Mouse (Mus musculus) thymus, adult 2 months (tissue): ENCODE data around the gene Map3k5. TPM values are rescaled to one million over a fixed set of nuclear protein-coding genes. Genes with fewer than 3 reads are reported as not detected.

ENCODE experiments used
- DNase-seq: peaks from one replicate; pipeline ENCODE4 v3.0.0; 2021
- H3K27ac ChIP-seq: fragments of 200-500 bp; 2 replicates; pipeline ENCODE4 v1.5.1; 2012; ENCODE audit warnings: low read length, control low read depth; ENCODE audit not compliant: control insufficient read depth, insufficient read depth
- H3K27me3 ChIP-seq: fragments of 200-500 bp; 2 replicates; pipeline ENCODE4 v1.6.1; 2012; ENCODE audit warnings: mild to moderate bottlenecking, low read length, moderate library complexity, mixed read lengths; ENCODE audit not compliant: control insufficient read depth, insufficient read depth
- H3K36me3 ChIP-seq: fragments of 200-500 bp; 2 replicates; pipeline ENCODE4 v1.6.1; 2012; ENCODE audit warnings: mild to moderate bottlenecking, low read length, moderate library complexity; ENCODE audit not compliant: control insufficient read depth, insufficient read depth
- H3K4me1 ChIP-seq: fragments of 200-500 bp; replicated peaks from 2 replicates; pipeline ENCODE4 v1.6.1; 2012; ENCODE audit warnings: low read length; ENCODE audit not compliant: control insufficient read depth, insufficient read depth
- H3K4me3 ChIP-seq: fragments of 200-500 bp; 2 replicates; pipeline ENCODE4 v1.5.1; 2012; ENCODE audit warnings: mild to moderate bottlenecking, low read length, control low read depth, moderate library complexity; ENCODE audit not compliant: control insufficient read depth, insufficient read depth
- CTCF ChIP-seq: fragments of 200-500 bp; IDR thresholded peaks from 2 replicates; pipeline ENCODE4 v1.5.1; 2012; ENCODE audit warnings: mild to moderate bottlenecking, control low read depth, low read length, moderate library complexity, borderline replicate concordance; ENCODE audit not compliant: control insufficient read depth, poor library complexity, insufficient read depth; ENCODE audit errors: extremely low read depth
- POLR2A ChIP-seq: fragments of 200-500 bp; IDR thresholded peaks from 2 replicates; pipeline ENCODE4 v1.6.1; 2012; ENCODE audit warnings: mild to moderate bottlenecking, low read length, control low read depth, moderate library complexity; ENCODE audit not compliant: control insufficient read depth, poor library complexity, insufficient read depth; ENCODE audit errors: extremely low read depth
- WGBS: fragments of 180-500 bp; shearing (Covaris S2); methylation state at CpG from one replicate; pipeline ENCODE4 v1.1.7; 2018; 5-methylcytosine and 5-hydroxymethylcytosine counted together
- polyA plus RNA-seq: library from polyadenylated mRNA; depleted of rRNA; stranded (reverse); fragments of >200 nt; gene quantifications from 2 replicates; pipeline ENCODE4 v1.2.3, GENCODE M21; 2012

The Map3k5 gene
- polyA plus RNA-seq, 1 experiment: 3.5 TPM

DNA sequence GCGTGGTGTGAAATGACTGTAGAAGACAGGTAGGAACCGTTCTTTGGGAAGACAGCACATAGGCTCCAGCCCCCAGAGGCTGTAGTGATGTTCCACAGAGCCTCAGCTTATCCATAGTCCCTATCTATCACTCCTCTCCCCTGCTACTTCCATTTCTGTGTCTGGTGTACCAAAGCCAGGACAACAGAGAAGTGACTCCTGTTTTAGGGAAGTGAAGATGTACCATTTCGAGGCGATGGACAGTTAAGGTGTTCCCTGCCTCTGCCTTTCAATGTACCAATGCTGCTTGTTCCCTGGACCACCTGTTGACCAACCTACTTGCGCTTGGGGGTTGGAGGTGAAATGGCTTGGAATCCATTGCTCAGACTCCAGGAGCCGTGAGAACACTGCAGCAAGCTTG, 75.0 kb downstream of the Map3k5 start:
- peaks cover 5% of the 10 kb centered on the region; the same call in 1 of the 2 replicates for H3K4me1 ChIP-seq
- no peak for DNase-seq
- H3K4me3 ChIP-seq: no peak overlapping the region
- 94% methylated on average over 6 of the region's 6 CpGs for WGBS
- no peaks in the 10 kb centered on the region for H3K36me3 ChIP-seq
- no peak for TF ChIP-seq CTCF
- TF ChIP-seq POLR2A: no peak
- H3K27me3 ChIP-seq: no peaks in the 10 kb centered on the region
- H3K27ac ChIP-seq: no peak overlapping the region

DNA sequence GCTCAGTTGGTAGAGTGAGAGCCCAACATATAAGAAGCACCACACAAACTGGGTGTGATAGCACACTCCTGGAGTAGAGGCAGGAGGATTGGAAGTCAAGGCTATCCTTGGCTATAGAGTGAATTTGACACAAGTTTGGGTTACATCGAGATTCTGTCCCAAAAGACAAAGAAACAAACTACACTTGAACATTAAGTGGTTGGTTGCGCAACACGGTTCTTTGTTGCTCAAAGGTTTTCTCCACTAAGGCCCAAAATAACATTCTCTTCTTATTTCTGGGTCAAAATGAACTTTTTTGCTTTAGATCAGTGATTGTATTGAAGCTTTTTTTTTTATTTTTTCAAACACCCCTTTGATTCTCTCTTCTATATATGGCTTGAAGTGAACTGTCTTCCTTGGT, 75.7 kb downstream of the Map3k5 start:
- H3K4me3 ChIP-seq: no peak overlapping the region
- no peak for DNase-seq
- no peaks in the 10 kb centered on the region for H3K27me3 ChIP-seq
- TF ChIP-seq CTCF: no peak
- TF ChIP-seq POLR2A: no peak
- H3K27ac ChIP-seq: no peak overlapping the region
- H3K4me1 ChIP-seq: peaks cover under 1% of the 10 kb centered on the region; the same call in 1 of the 2 replicates
- H3K36me3 ChIP-seq: no peaks in the 10 kb centered on the region
- 94% methylated on average over 3 of the region's 3 CpGs for WGBS

DNA sequence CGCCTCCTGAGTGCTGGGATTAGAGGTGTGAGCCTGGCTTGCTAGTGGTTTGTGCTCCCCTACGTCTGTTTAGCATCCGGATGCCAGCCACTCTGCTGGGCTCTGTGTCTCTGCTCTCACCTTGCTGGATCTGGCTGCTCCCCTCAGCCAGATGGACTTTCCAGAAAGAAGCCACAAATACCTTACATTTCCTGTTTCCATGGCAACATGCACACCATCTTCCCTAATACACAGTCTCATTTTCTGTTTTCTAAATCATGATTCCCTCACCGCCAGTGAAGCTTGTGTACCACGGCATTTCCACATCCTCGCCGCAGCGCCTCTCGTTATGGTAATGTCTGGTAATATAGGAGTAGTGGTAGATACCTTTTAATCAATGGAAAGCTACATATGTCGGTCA, 84.1 kb downstream of the Map3k5 start:
- Histone ChIP-seq H3K27me3 (no peaks in the 10 kb centered on the region), H3K27ac (no peak overlapping the region), H3K4me3 (no peak overlapping the region), H3K4me1 (no peaks in the 10 kb centered on the region), H3K36me3 (no peaks in the 10 kb centered on the region)
- no peak for DNase-seq
- WGBS: 92% methylated on average over 10 of the region's 10 CpGs
- TF ChIP-seq POLR2A (no peak), CTCF (no peak)

DNA sequence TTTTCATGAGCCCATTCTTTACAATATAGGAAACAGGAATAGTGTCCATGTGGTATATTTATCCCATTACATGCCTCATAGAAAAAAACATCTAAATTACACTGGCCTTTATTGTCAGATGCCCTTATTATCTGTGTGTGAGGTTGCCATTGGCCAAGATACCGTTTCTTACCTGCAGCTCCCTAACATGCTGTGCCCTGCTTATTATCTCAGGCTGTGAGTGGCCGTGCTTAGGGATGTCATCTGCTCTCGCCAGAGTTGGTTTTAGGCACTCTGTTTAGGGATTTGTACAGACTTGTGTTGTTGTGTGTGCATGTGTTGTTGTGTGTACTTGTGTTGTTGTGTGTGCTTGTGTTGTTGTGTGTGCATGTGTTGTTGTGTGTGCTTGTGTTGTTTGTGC, 84.5 kb downstream of the Map3k5 start:
- WGBS: 97% methylated on average over 3 of the region's 3 CpGs

DNA sequence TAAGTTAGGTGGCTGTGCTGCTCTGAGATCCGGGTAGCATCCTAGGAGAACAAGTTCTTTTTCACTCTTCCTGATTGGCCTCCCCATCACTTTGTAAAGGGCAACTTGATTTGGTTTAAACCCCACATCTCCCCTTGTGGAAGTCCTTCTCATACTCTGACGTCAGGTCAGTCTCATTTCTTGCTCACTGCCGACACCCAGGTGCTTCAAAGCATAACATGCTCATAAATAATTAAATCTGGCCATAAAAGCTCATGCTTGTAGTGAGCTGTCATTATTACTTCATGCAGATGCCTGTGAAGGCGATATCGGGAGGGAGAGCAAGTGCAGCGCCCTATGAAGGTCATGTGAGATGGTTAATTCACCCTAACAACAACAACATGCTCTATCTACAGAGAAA, 87.0 kb downstream of the Map3k5 start:
- Histone ChIP-seq H3K4me3 (no peak overlapping the region), H3K36me3 (no peaks in the 10 kb centered on the region; the same call in 1 of the 2 replicates), H3K27me3 (no peaks in the 10 kb centered on the region), H3K4me1 (no peaks in the 10 kb centered on the region), H3K27ac (no peak overlapping the region)
- DNase-seq: no peak
- WGBS: 93% methylated on average over 6 of the region's 6 CpGs
- TF ChIP-seq POLR2A: no peak
- no peak for TF ChIP-seq CTCF

More for the DNA sequence above, 84.5 kb downstream of the Map3k5 start:
- Histone ChIP-seq H3K27ac (no peak overlapping the region), H3K4me3 (no peak overlapping the region), H3K27me3 (no peaks in the 10 kb centered on the region), H3K36me3 (no peaks in the 10 kb centered on the region), H3K4me1 (no peaks in the 10 kb centered on the region)
- TF ChIP-seq CTCF: no peak
- TF ChIP-seq POLR2A: no peak
- no peak for DNase-seq

DNA sequence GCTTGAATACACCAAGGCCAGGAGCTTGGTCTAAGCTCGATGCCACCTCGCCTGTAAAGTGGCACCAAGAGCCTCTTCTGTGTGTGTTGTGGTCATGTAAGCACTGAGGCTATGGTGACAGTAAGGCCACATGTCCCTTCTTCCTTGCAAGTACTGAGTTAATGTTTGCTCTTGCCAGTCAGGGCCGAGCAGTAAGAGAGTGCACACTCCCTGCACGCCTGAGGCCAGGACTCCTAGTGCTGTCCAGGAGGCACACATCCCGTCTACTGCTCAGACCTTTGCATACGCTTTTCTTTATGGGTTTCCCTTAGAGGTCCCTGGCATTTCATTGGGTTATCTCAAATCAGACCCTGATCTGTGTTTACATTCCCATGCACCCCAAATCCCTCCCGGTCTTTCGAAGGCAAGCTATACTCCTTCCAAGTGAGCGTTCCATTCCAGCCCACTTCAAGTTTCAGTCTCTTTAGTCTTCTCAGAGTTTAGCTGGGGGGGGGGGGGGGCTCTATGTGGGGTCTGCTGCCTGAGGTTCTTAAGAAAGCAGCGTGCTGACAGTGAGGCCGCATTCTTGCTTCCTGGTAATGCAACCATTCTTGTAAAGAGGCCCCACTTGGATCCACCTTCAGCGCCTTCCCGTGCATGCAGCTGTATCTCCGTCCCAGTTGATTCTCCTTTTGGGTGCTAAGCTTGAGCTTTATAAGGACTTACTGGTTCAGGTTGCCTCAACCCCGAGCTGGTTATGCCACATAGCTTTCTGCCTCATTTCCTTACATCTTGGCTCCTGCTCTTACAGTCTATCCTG, 87.6 kb downstream of the Map3k5 start:
- no peaks in the 10 kb centered on the region for H3K4me1 ChIP-seq
- H3K36me3 ChIP-seq: no peaks in the 10 kb centered on the region; the same call in 1 of the 2 replicates
- TF ChIP-seq POLR2A (no peak), CTCF (no peak)
- no peaks in the 10 kb centered on the region for H3K27me3 ChIP-seq
- WGBS: 93% methylated on average over 15 of the region's 15 CpGs
- H3K4me3 ChIP-seq: no peak overlapping the region
- no peak for DNase-seq
- H3K27ac ChIP-seq: no peak overlapping the region
